Mouse (Mus musculus): ENCODE measurements around the gene Dhrs4. TPM values are rescaled to one million over a fixed set of nuclear protein-coding genes. Genes with fewer than 3 reads are reported as not detected.

Dhrs4 gene
- polyA plus RNA-seq, 1 experiment from 2014 or later, result 53.7 TPM

GRCm38 (mm10) chr14:55461757-55462156, 16.8 kb upstream of the Dhrs4 start:
- Histone ChIP-seq H3K27me3 (ENCODE audit: control insufficient read depth, insufficient read depth, low read length) (no peaks in the 10 kb centered on the region), H3K27ac (replicated peaks) (no peak overlapping the region), H3K4me2 (replicated peaks; ENCODE audit: low read depth) (no peak overlapping the region), H3K9me3 (ENCODE audit: control insufficient read depth, low read length) (no peaks in the 10 kb centered on the region), H3K9ac (ENCODE audit: low read length) (no peak overlapping the region), H3K36me3 (ENCODE audit: control insufficient read depth, insufficient read depth, low read length) (no peaks in the 10 kb centered on the region), H3K4me3 (ENCODE audit: low read depth, low read length) (no peak overlapping the region), H3K4me1 (replicated peaks; ENCODE audit: control insufficient read depth, insufficient read depth) (no peaks in the 10 kb centered on the region)
- ATAC-seq (ENCODE audit: low FRiP score, low TSS enrichment) (no peak), DNase-seq (ENCODE audit: low spot score) (no peak)
- 20% methylated on average over 4 of the region's 4 CpGs for WGBS
- TF ChIP-seq EP300 (optimal IDR thresholded peaks at IDR 0.05) (no peak), CTCF (IDR thresholded peaks at IDR 0.05; ENCODE audit: low read depth) (no peak)

- 58% methylated on average over 4 of the region's 4 CpGs for WGBS
- H3K9ac ChIP-seq (ENCODE audit: low read length), result no peak overlapping the region
- no peak for ATAC-seq (ENCODE audit: low FRiP score, low TSS enrichment)
- no peak for TF ChIP-seq CTCF (IDR thresholded peaks at IDR 0.05; ENCODE audit: low read depth)
- no peak for TF ChIP-seq EP300 (optimal IDR thresholded peaks at IDR 0.05)
- H3K27me3 ChIP-seq (ENCODE audit: control insufficient read depth, insufficient read depth, low read length), result no peaks in the 10 kb centered on the region
- H3K36me3 ChIP-seq (ENCODE audit: control insufficient read depth, insufficient read depth, low read length), result no peaks in the 10 kb centered on the region
- H3K4me3 ChIP-seq (ENCODE audit: low read depth, low read length), result no peak overlapping the region
- no peak overlapping the region for H3K27ac ChIP-seq (replicated peaks)
- no peak for DNase-seq (ENCODE audit: low spot score)
- H3K4me1 ChIP-seq (replicated peaks; ENCODE audit: control insufficient read depth, insufficient read depth), result no peaks in the 10 kb centered on the region; the same call in 1 of the 2 replicates
- no peak overlapping the region for H3K4me2 ChIP-seq (replicated peaks; ENCODE audit: low read depth)
- H3K9me3 ChIP-seq (ENCODE audit: control insufficient read depth, low read length), result no peaks in the 10 kb centered on the region
Observed at GRCm38 (mm10) chr14:55466481-55466880, 12.1 kb upstream of the Dhrs4 start.

DNA sequence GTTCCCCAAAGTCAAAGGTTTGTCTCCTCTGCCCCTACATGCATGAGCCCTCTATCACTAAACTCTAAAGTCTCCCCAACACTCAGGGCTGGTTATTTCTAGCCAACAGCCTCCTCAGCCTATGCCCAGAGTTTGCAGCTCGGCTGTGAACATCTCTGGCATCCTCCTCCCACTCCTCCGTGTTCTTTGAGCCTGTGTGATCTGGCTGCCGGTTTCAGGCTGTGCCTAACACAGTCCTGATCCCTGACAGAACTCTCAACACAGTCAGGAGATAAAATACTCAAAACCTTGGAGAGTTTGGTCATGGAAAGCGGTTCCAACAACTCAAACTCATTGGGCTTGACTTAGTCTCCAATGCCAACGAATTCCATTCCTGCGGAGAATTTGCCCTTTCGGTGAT, 11.4 kb upstream of the Dhrs4 start:
- Histone ChIP-seq H3K4me2 (replicated peaks; ENCODE audit: low read depth) (no peak overlapping the region), H3K27me3 (ENCODE audit: control insufficient read depth, insufficient read depth, low read length) (no peaks in the 10 kb centered on the region), H3K4me1 (replicated peaks; ENCODE audit: control insufficient read depth, insufficient read depth) (no peaks in the 10 kb centered on the region; the same call in 1 of the 2 replicates), H3K4me3 (ENCODE audit: low read depth, low read length) (no peak overlapping the region), H3K9me3 (ENCODE audit: control insufficient read depth, low read length) (no peaks in the 10 kb centered on the region), H3K36me3 (ENCODE audit: control insufficient read depth, insufficient read depth, low read length) (no peaks in the 10 kb centered on the region), H3K9ac (ENCODE audit: low read length) (no peak overlapping the region), H3K27ac (replicated peaks) (no peak overlapping the region)
- 70% methylated on average over 7 of the region's 7 CpGs for WGBS
- DNase-seq (ENCODE audit: low spot score) (no peak), ATAC-seq (ENCODE audit: low FRiP score, low TSS enrichment) (no peak)
- no peak for TF ChIP-seq CTCF (IDR thresholded peaks at IDR 0.05; ENCODE audit: low read depth)
- no peak for TF ChIP-seq EP300 (optimal IDR thresholded peaks at IDR 0.05)

GRCm38 (mm10) chr14:55468301-55468741, 10.2 kb upstream of the Dhrs4 start:
- H3K27ac ChIP-seq (replicated peaks), result no peak overlapping the region
- ATAC-seq (ENCODE audit: low FRiP score, low TSS enrichment), result no peak

GRCm38 (mm10) chr14:55469041-55469440, 9.5 kb upstream of the Dhrs4 start:
- no peak overlapping the region for H3K9ac ChIP-seq (ENCODE audit: low read length)
- no peaks in the 10 kb centered on the region for H3K27me3 ChIP-seq (ENCODE audit: control insufficient read depth, insufficient read depth, low read length)
- H3K36me3 ChIP-seq (ENCODE audit: control insufficient read depth, insufficient read depth, low read length), result no peaks in the 10 kb centered on the region
- no peaks in the 10 kb centered on the region; the same call in 1 of the 2 replicates for H3K4me1 ChIP-seq (replicated peaks; ENCODE audit: control insufficient read depth, insufficient read depth)
- no peak for TF ChIP-seq CTCF (IDR thresholded peaks at IDR 0.05; ENCODE audit: low read depth)
- no peak for TF ChIP-seq EP300 (optimal IDR thresholded peaks at IDR 0.05)
- no peak overlapping the region for H3K4me3 ChIP-seq (ENCODE audit: low read depth, low read length)
- no peak overlapping the region for H3K4me2 ChIP-seq (replicated peaks; ENCODE audit: low read depth)
- 45% methylated on average over 2 of the region's 2 CpGs for WGBS
- DNase-seq (ENCODE audit: low spot score), result peak; percentile 33
- ATAC-seq (ENCODE audit: low FRiP score, low TSS enrichment), result peak; percentile 81
- H3K9me3 ChIP-seq (ENCODE audit: control insufficient read depth, low read length), result no peaks in the 10 kb centered on the region
- H3K27ac ChIP-seq (replicated peaks), result no peak overlapping the region

More at GRCm38 (mm10) chr14:55468301-55468741, 10.2 kb upstream of the Dhrs4 start:
- H3K27me3 ChIP-seq (ENCODE audit: control insufficient read depth, insufficient read depth, low read length), result no peaks in the 10 kb centered on the region
- no peak for DNase-seq (ENCODE audit: low spot score)
- no peaks in the 10 kb centered on the region for H3K9me3 ChIP-seq (ENCODE audit: control insufficient read depth, low read length)
- no peak for TF ChIP-seq EP300 (optimal IDR thresholded peaks at IDR 0.05)
- no peak for TF ChIP-seq CTCF (IDR thresholded peaks at IDR 0.05; ENCODE audit: low read depth)
- H3K4me1 ChIP-seq (replicated peaks; ENCODE audit: control insufficient read depth, insufficient read depth), result no peaks in the 10 kb centered on the region; the same call in 1 of the 2 replicates
- no peak overlapping the region for H3K4me3 ChIP-seq (ENCODE audit: low read depth, low read length)
- 65% methylated on average over 2 of the region's 2 CpGs for WGBS
- no peak overlapping the region for H3K4me2 ChIP-seq (replicated peaks; ENCODE audit: low read depth)
- no peaks in the 10 kb centered on the region for H3K36me3 ChIP-seq (ENCODE audit: control insufficient read depth, insufficient read depth, low read length)
- no peak overlapping the region for H3K9ac ChIP-seq (ENCODE audit: low read length)

- Histone ChIP-seq H3K36me3 (ENCODE audit: control insufficient read depth, insufficient read depth, low read length) (no peaks in the 10 kb centered on the region), H3K27me3 (ENCODE audit: control insufficient read depth, insufficient read depth, low read length) (no peaks in the 10 kb centered on the region), H3K4me2 (replicated peaks; ENCODE audit: low read depth) (no peak overlapping the region), H3K9me3 (ENCODE audit: control insufficient read depth, low read length) (no peaks in the 10 kb centered on the region), H3K27ac (replicated peaks) (no peak overlapping the region), H3K4me1 (replicated peaks; ENCODE audit: control insufficient read depth, insufficient read depth) (no peaks in the 10 kb centered on the region; the same call in 1 of the 2 replicates), H3K9ac (ENCODE audit: low read length) (no peak overlapping the region), H3K4me3 (ENCODE audit: low read depth, low read length) (no peak overlapping the region)
- DNase-seq (ENCODE audit: low spot score) (no peak), ATAC-seq (ENCODE audit: low FRiP score, low TSS enrichment) (no peak)
- 62% methylated on average over 6 of the region's 6 CpGs for WGBS
- TF ChIP-seq CTCF (IDR thresholded peaks at IDR 0.05; ENCODE audit: low read depth), result no peak
- TF ChIP-seq EP300 (optimal IDR thresholded peaks at IDR 0.05), result no peak
Observed at GRCm38 (mm10) chr14:55469821-55470220, 8.7 kb upstream of the Dhrs4 start.

Data from stomach, postnatal 0 days (tissue).